Mouse (Mus musculus): ENCODE measurements around the gene Socs3.

Gene Socs3

GRCm38 (mm10) chr11:117924466-117924865 lies 45.4 kb downstream of the Socs3 start:
- no peak for DNase-seq (ENCODE audit: low spot score)

- no peak for DNase-seq (ENCODE audit: low spot score)
Measured at GRCm38 (mm10) chr11:117923279-117923678, 46.6 kb downstream of the Socs3 start.

- no peak for DNase-seq (ENCODE audit: low spot score)
Measured at GRCm38 (mm10) chr11:117919211-117919610, 50.6 kb downstream of the Socs3 start.

- DNase-seq (ENCODE audit: low spot score), result no peak
Measured at GRCm38 (mm10) chr11:117918541-117918940, 51.3 kb downstream of the Socs3 start.
